Comparison of ENCODE assay signal across 10 mouse cellular contexts in genomic region chr3:98259271-98259751, GRCm38 (mm10). TPM values are rescaled to one million over a fixed set of nuclear protein-coding genes. Genes with fewer than 3 reads are reported as not detected.
A peak's percentile ranks its signal among the peaks of the same experiment; 100 is the strongest.
DNase-seq lines count a peak whose midpoint lies in the region; ATAC-seq and TF ChIP-seq lines count a peak whose summit lies in the region.
"Had no signal": no experiment of that assay in that cellular context is flagged by ENCODE, and none has a peak within 500 bp of the region (broad histone marks: within the 10 kb centered on the region; RNA-seq: fewer than 3 reads in every experiment).

No protein-coding gene starts in this region.

- H3K9ac ChIP-seq in liver, embryonic 12.5 days = no peak overlapping the region
- H3K9ac ChIP-seq in midbrain, embryonic 15.5 days = no peak overlapping the region
- H3K9ac ChIP-seq: neural tube, embryonic 13.5 days had no signal

- 92% methylated on average over 5 of the region's 5 CpGs for WGBS in liver, embryonic 12.5 days (ENCODE audit: insufficient replicate concordance)
- 89% methylated on average over 5 of the region's 5 CpGs for WGBS in midbrain, embryonic 15.5 days

- H3K4me3 ChIP-seq in cortical plate, adult 2 months (ENCODE audit: insufficient read depth, low read length) = no peak overlapping the region
- H3K4me3 ChIP-seq in liver, embryonic 12.5 days = no peak overlapping the region
- no peak overlapping the region for H3K4me3 ChIP-seq in midbrain, embryonic 15.5 days
- H3K4me3 ChIP-seq: neural tube, embryonic 13.5 days had no signal

- peak overlapping the region; percentile 32 for H3K27ac ChIP-seq in cortical plate, adult 2 months (ENCODE audit: insufficient read depth, low read length)
- no peak overlapping the region for H3K27ac ChIP-seq in liver, embryonic 12.5 days
- no peak overlapping the region for H3K27ac ChIP-seq in midbrain, embryonic 15.5 days
- H3K27ac ChIP-seq: neural tube, embryonic 13.5 days had no signal

- DNase-seq in kidney, adult 18-20 months = peak; percentile 27
- DNase-seq in kidney, postnatal 10 days = no peak
- peak; percentile 41 for DNase-seq in layer of hippocampus, adult 9-11 months
- DNase-seq in right cerebral cortex, postnatal 14 days = peak; percentile 34
- DNase-seq in spleen, postnatal 10 days (ENCODE audit: low spot score in 2 of 2) = no peak

- TF ChIP-seq POLR2A in cortical plate, adult 2 months (IDR thresholded peaks at IDR 0.05; ENCODE audit: extremely low read depth, insufficient read depth, low read length) = no peak

- peaks cover 12% of the 10 kb centered on the region for H3K4me1 ChIP-seq in cortical plate, adult 2 months (ENCODE audit: control insufficient read depth, insufficient read depth, low read length)
- peaks cover 20% of the 10 kb centered on the region for H3K4me1 ChIP-seq in liver, embryonic 12.5 days
- H3K4me1 ChIP-seq in midbrain, embryonic 15.5 days = no peaks in the 10 kb centered on the region
- H3K4me1 ChIP-seq: neural tube, embryonic 13.5 days had no signal

- no peak for ATAC-seq in liver, embryonic 12.5 days
- ATAC-seq in midbrain, embryonic 15.5 days (replicated peaks) = no peak

- no peak for TF ChIP-seq CTCF in cortical plate, adult 2 months (IDR thresholded peaks at IDR 0.05; ENCODE audit: extremely low read depth, insufficient read depth, low read length)

- H3K27me3 ChIP-seq in liver, embryonic 12.5 days (replicated peaks) = no peaks in the 10 kb centered on the region
- H3K27me3 ChIP-seq in midbrain, embryonic 15.5 days (replicated peaks) = no peaks in the 10 kb centered on the region
- H3K27me3 ChIP-seq: neural tube, embryonic 13.5 days had no signal

- no peaks in the 10 kb centered on the region for H3K36me3 ChIP-seq in liver, embryonic 12.5 days
- no peaks in the 10 kb centered on the region for H3K36me3 ChIP-seq in midbrain, embryonic 15.5 days (replicated peaks)
- H3K36me3 ChIP-seq: G1E; neural tube, embryonic 13.5 days had no signal

- H3K9me3 ChIP-seq in liver, embryonic 12.5 days (replicated peaks) = no peaks in the 10 kb centered on the region
- no peaks in the 10 kb centered on the region for H3K9me3 ChIP-seq in midbrain, embryonic 15.5 days
- H3K9me3 ChIP-seq: neural tube, embryonic 13.5 days had no signal

- no peak overlapping the region for H3K4me2 ChIP-seq in liver, embryonic 12.5 days
- H3K4me2 ChIP-seq in midbrain, embryonic 15.5 days = no peak overlapping the region
- H3K4me2 ChIP-seq: neural tube, embryonic 13.5 days had no signal

RNA-seq across cellular contexts. Expression of gene Hmgcs2, which starts 20.9 kb away (rescaled TPM):
- polyA plus RNA-seq in cortical plate, adult 2 months (2012; rRNA removed) = 5.3 and 5.4 TPM in 2 replicates
- 24.7 and 26.9 TPM in 2 replicates for polyA plus RNA-seq in liver, embryonic 12.5 days (2016; fragmentation: Nextera tagmentation; extraction: Ambion mirVana)
- 22.9 and 26.8 TPM in 2 replicates for polyA plus RNA-seq in midbrain, embryonic 15.5 days (2015; fragmentation: Nextera tagmentation; extraction: Ambion mirVana)
- polyA plus RNA-seq: G1E had no signal

RNA-seq across cellular contexts. Expression of gene Reg4, which starts 37.4 kb away (rescaled TPM):
- not detected in 2 replicates for polyA plus RNA-seq in cortical plate, adult 2 months (2012; rRNA removed)
- not detected in 2 replicates for polyA plus RNA-seq in liver, embryonic 12.5 days (2016; fragmentation: Nextera tagmentation; extraction: Ambion mirVana)
- polyA plus RNA-seq in midbrain, embryonic 15.5 days (2015; fragmentation: Nextera tagmentation; extraction: Ambion mirVana) = not detected in 2 replicates
- polyA plus RNA-seq: G1E; neural tube, embryonic 13.5 days had no signal

Comparison
In these comparisons a context has a peak if more than half of its experiments do, and no peak if none do; other contexts are left out.
1. DNase-seq: peak in kidney, adult 18-20 months (single experiment), layer of hippocampus, adult 9-11 months (single experiment) and right cerebral cortex, postnatal 14 days (single experiment); none in kidney, postnatal 10 days (single experiment) and spleen, postnatal 10 days (0 of 2).